Mouse (Mus musculus) kidney, embryonic 16.5 days (tissue): Measurements from ENCODE around the gene Plekhg1. TPM values are rescaled to one million over a fixed set of nuclear protein-coding genes. Genes with fewer than 3 reads are reported as not detected.

ENCODE experiments used
- ATAC-seq: fragments of 200-750 bp; cut with Nextera tagmentation; 2 replicates; pipeline ENCODE4 v1.8.0; 2017; ENCODE audit warnings: moderate TSS enrichment; ENCODE audit not compliant: low FRiP score, low TSS enrichment
- H3K27ac ChIP-seq: fragments of 300-500 bp; sonication (generic); 2 replicates; pipeline ENCODE4 v1.5.1; 2014; ENCODE audit warnings: low read length
- H3K27me3 ChIP-seq: fragments of 300-500 bp; sonication (generic); 2 replicates; pipeline ENCODE4 v1.6.1; 2014; ENCODE audit warnings: low read length, control low read depth, mixed read lengths; ENCODE audit not compliant: insufficient read depth
- H3K36me3 ChIP-seq: fragments of 300-500 bp; sonication (generic); 2 replicates; pipeline ENCODE4 v1.6.1; 2014; ENCODE audit warnings: low read length, control low read depth, mixed read lengths; ENCODE audit not compliant: insufficient read depth
- H3K4me1 ChIP-seq: fragments of 300-500 bp; sonication (generic); 2 replicates; pipeline ENCODE4 v1.6.1; 2014; ENCODE audit warnings: low read length, control low read depth, mixed read lengths; ENCODE audit not compliant: insufficient read depth
- H3K4me2 ChIP-seq: fragments of 300-500 bp; sonication (generic); replicated peaks from 2 replicates; pipeline ENCODE4 v1.6.1; 2014; ENCODE audit warnings: low read depth, low read length
- H3K4me3 ChIP-seq: fragments of 300-500 bp; sonication (generic); 2 replicates; pipeline ENCODE4 v1.5.1; 2014; ENCODE audit warnings: mild to moderate bottlenecking, low read length
- H3K9ac ChIP-seq: fragments of 300-500 bp; sonication (generic); replicated peaks from 2 replicates; pipeline ENCODE4 v1.6.1; 2014; ENCODE audit warnings: low read length
- H3K9me3 ChIP-seq: fragments of 300-500 bp; sonication (generic); 2 replicates; pipeline ENCODE4 v1.6.1; 2016; ENCODE audit warnings: low read length, control low read depth
- WGBS: fragments of 180-500 bp; shearing (Covaris S2); extraction: QIAGEN DNeasy Blood & Tissue Kit; methylation state at CpG from one replicate; pipeline ENCODE4 v1.1.7; 2014; 5-methylcytosine and 5-hydroxymethylcytosine counted together
- polyA plus RNA-seq: library from polyadenylated mRNA; unstranded; fragments of >200 nt; fragmentation: Nextera tagmentation; extraction: Ambion mirVana; gene quantifications from 2 replicates; pipeline ENCODE4 v1.2.1, GENCODE M21; 2015

Gene Plekhg1
- polyA plus RNA-seq, 1 experiment from 2014 or later = 14.4 TPM

DNA sequence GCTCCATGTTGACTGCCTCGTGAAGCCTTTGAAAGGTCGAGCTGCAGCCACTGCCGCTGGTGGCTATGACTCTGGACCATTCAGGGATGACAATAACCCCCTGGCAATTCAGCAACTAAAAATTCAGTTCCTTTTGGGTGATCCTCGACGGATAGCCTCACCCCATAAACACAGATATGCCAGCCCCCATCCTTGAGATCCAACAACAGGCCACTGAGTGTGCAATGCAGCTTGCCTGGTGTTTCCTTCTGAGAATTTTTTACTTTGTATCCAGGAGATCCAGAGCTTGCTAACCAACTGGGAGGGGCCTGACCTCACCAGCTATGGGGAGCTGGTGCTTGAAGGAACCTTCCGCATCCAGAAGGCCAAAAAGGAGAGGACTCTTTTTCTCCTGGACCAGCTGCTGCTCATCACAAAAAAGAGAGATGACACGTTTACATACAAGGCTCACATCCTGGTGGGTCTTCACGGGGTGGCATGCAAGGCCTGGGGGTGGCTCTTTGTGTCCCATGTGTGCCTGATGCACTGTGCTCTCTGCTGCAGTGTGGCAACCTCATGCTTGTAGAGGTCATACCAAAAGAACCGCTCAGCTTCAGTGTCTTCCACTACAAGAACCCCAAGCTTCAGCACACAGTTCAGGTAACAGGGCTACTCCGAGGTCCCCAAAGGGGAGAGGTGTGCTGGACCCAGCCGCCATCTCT, 199.9 kb downstream of the Plekhg1 start:
- ATAC-seq = no peak
- WGBS = 85% methylated on average over 11 of the region's 11 CpGs
- H3K27ac ChIP-seq = peak overlapping the region; percentile 65; the same call in 1 of the 2 replicates

DNA sequence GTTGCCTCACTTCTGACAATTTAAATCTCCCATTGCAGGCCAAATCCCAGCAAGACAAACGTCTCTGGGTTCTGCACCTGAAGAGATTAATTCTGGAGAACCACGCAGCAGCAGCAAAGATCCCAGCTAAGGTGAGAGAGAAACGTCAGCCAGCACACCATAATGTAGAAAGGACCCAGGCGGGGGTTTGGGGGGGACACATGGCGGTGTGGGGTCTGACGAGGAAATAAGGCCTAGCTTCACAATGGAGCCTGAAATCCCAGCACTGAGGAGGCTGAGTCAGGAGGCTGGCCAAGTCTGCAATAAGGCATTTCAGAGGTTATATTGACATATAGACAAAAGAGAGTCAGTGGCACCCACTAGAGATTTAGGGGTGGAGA, 200.4 kb downstream of the Plekhg1 start:
- H3K9me3 ChIP-seq = no peaks in the 10 kb centered on the region
- H3K4me1 ChIP-seq = peaks cover 16% of the 10 kb centered on the region
- peak overlapping the region; percentile 65 for H3K27ac ChIP-seq
- H3K36me3 ChIP-seq = peaks cover 12% of the 10 kb centered on the region
- H3K4me3 ChIP-seq = no peak overlapping the region
- WGBS = 89% methylated on average over 6 of the region's 6 CpGs
- H3K9ac ChIP-seq = no peak overlapping the region
- no peak for ATAC-seq
- no peak overlapping the region for H3K4me2 ChIP-seq
- H3K27me3 ChIP-seq = no peaks in the 10 kb centered on the region

More for the DNA sequence above, 199.9 kb downstream of the Plekhg1 start:
- peaks cover 12% of the 10 kb centered on the region for H3K36me3 ChIP-seq
- H3K4me1 ChIP-seq = peaks cover 16% of the 10 kb centered on the region
- H3K27me3 ChIP-seq = no peaks in the 10 kb centered on the region
- no peak overlapping the region for H3K9ac ChIP-seq
- H3K9me3 ChIP-seq = no peaks in the 10 kb centered on the region
- H3K4me3 ChIP-seq = no peak overlapping the region
- H3K4me2 ChIP-seq = no peak overlapping the region

DNA sequence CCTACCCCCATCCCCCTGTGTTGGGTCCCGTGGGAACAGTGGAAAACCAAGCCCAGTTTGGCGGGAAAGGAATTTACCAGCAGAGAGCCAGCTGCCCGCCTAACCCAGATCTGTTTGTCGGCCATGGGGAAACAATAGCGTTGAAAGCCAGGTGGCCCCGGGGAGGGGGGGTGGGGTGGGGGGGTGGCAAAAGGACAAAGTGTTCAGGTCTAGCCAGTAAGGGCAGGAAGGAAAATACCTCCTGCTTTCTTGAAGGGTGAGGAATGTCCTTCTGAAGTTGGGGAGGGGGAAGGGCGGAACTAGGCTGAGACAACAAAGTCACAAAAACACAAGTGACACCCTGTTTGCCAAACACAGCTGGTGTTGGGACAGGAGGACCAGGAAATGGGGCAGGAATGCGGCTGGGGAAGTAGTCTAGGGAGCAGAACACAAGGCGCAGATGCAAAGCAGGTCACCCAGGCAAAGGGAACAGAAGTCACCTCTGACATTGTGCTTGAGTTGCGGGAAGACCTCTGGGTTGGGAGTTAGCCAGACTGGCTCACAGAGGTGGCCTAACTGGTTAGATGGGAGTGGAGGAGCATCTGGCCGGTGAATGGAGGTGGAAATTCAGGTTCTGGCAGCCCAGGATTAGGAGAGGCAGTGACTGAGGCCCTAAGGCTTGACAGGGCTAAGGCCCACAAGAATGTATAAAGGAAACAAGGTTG, 201.0 kb downstream of the Plekhg1 start:
- H3K27me3 ChIP-seq = no peaks in the 10 kb centered on the region
- no peak overlapping the region for H3K4me3 ChIP-seq
- no peak overlapping the region for H3K9ac ChIP-seq
- peak; percentile 69 for ATAC-seq
- peaks cover 12% of the 10 kb centered on the region for H3K36me3 ChIP-seq
- H3K4me1 ChIP-seq = peaks cover 16% of the 10 kb centered on the region
- no peaks in the 10 kb centered on the region for H3K9me3 ChIP-seq
- H3K4me2 ChIP-seq = no peak overlapping the region
- peak overlapping the region; percentile 65 for H3K27ac ChIP-seq
- WGBS = 30% methylated on average over 11 of the region's 11 CpGs

DNA sequence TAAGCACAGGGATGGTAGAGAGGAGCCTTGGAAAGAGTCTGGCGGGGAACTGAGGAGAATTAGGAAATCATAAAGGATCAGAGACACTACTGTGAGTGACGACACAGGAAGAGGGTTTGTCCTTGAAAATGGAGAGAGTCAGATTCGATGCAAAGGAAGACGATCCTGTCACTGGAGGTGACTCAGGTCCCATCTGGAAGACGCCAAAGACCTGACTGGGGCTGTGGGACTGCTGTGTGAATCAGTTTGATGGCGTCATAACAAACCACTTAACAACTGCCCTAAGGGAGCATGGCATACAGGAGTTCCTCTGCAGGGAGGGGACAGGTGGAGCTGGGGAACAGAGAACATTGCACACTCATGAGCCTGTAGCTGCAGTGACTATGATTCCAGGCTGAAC, 202.1 kb downstream of the Plekhg1 start:
- no peak for ATAC-seq
- WGBS = 60% methylated on average over 6 of the region's 6 CpGs
- peaks cover 18% of the 10 kb centered on the region for H3K36me3 ChIP-seq
- peaks cover 16% of the 10 kb centered on the region for H3K4me1 ChIP-seq
- no peak overlapping the region for H3K4me2 ChIP-seq
- no peaks in the 10 kb centered on the region for H3K9me3 ChIP-seq
- H3K4me3 ChIP-seq = no peak overlapping the region
- H3K27me3 ChIP-seq = no peaks in the 10 kb centered on the region
- no peak overlapping the region for H3K9ac ChIP-seq
- H3K27ac ChIP-seq = no peak overlapping the region

DNA sequence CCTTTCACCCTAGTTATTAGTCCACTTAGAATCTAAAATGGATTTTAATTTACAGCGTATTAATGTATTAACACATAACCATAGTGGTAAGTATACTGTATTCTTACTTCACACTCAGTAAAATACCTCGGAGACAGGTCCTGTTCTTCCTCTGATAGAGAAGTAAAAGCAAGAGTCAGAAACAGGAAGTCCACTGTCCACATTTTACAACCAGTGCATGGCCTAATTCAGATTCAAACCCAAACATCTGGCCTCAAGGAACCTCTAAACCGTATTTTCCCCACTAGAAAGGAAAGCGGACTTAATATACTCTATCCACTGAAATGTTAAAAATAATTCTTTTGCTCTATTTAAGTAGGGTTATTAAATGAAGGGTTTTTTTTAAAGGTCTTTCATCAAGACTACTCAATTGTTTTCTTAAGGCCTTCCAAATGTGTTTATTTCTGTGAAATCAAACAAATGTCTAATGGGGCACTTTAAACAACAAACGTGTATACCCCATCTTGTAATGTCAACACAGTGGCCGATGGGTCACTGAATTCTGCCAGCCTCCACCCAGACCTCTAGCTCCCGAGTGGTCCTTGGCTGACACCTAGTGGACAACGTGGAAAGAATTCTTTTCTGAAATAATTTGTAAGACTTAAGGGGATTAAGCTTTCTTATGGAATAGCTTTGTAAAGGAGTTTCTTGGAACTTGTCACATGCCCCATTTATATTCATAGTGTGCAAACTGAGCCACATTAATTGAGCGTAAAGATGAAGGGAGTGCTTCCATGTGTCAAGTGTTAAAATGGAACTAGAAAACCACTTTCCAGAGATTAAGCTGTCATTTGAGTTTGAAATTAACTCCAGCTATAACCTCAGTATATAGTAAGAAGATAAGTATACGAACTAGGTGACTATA, 203.6 kb downstream of the Plekhg1 start:
- H3K27me3 ChIP-seq = no peaks in the 10 kb centered on the region
- H3K27ac ChIP-seq = no peak overlapping the region
- H3K4me2 ChIP-seq = no peak overlapping the region
- no peak overlapping the region for H3K4me3 ChIP-seq
- peaks cover 16% of the 10 kb centered on the region for H3K4me1 ChIP-seq
- 30% methylated on average over 10 of the region's 10 CpGs for WGBS
- ATAC-seq = no peak
- H3K9ac ChIP-seq = no peak overlapping the region
- H3K9me3 ChIP-seq = no peaks in the 10 kb centered on the region
- H3K36me3 ChIP-seq = peaks cover 19% of the 10 kb centered on the region

DNA sequence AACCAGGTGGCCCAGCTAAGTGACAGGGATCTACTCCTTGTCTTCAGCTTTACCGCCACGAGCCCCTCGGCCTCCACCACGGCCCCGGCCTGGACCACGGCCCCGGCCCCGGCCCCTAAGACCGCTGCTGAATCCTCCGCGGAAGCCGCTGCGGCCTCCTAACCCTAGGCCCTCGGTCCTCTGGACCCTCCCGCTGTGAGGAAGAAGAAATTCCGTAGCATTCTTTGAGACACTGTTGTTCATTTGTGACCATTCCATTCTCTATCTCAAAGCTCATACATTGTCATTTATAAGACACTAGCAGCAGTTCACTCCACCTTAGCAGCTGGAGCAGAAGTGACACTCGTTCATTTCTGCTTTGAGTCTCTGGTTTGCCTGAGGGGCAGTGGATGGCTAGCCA, 206.7 kb downstream of the Plekhg1 start:
- WGBS = 93% methylated on average over 17 of the region's 17 CpGs
- Histone ChIP-seq H3K36me3 (peaks cover 16% of the 10 kb centered on the region; the same call in 1 of the 2 replicates), H3K4me2 (no peak overlapping the region), H3K4me1 (peaks cover 2% of the 10 kb centered on the region; the same call in 1 of the 2 replicates), H3K9me3 (no peaks in the 10 kb centered on the region), H3K27me3 (no peaks in the 10 kb centered on the region), H3K27ac (no peak overlapping the region), H3K4me3 (no peak overlapping the region), H3K9ac (no peak overlapping the region)
- ATAC-seq = no peak

DNA sequence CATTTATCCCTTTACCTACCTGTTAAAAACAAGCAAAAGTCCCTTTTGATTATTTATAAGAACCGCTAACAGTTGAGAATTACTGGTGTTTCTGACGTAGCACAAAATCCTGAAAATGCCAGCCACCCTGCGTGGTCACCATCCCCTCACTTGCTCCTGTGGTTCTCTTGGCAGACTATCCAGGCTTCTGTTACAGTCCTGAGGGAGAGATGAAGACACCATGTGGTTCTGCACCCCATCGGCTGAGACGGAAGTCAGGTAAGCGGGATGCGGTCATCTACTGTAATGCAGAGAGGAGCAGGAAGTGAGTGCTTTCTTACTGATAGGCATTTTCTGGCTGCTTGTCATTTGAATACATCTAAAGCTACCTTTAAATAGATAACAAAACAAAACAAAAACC, 207.2 kb downstream of the Plekhg1 start:
- Histone ChIP-seq H3K27ac (no peak overlapping the region), H3K4me3 (no peak overlapping the region), H3K4me2 (no peak overlapping the region), H3K9me3 (no peaks in the 10 kb centered on the region), H3K27me3 (no peaks in the 10 kb centered on the region), H3K4me1 (no peaks in the 10 kb centered on the region), H3K9ac (no peak overlapping the region), H3K36me3 (peaks cover 16% of the 10 kb centered on the region; the same call in 1 of the 2 replicates)
- WGBS = 86% methylated on average over 7 of the region's 7 CpGs
- ATAC-seq = no peak

DNA sequence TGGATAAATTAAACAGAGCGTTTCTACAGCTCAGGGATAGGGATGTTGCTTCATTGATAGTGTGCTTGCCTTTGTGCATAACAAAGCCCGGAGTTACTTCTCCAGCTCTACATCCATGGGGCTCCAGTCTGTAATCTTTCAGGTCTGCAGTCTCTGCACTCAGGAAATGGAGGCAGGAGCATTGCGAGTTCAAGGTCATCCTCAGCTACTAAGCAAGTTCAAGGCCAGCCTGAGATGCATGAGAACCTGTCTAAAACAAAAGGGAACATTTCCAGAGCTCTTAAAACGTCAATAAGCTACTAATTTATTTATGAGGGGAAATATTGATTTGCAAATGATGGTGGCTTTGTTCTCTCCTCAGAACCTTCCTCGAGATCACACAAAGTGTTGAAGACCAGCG, 209.1 kb downstream of the Plekhg1 start:
- WGBS = 85% methylated on average over 6 of the region's 6 CpGs
- H3K36me3 ChIP-seq = peaks cover 16% of the 10 kb centered on the region; the same call in 1 of the 2 replicates
- no peak for ATAC-seq
- no peak overlapping the region for H3K9ac ChIP-seq
- H3K9me3 ChIP-seq = no peaks in the 10 kb centered on the region
- H3K27me3 ChIP-seq = no peaks in the 10 kb centered on the region
- H3K4me2 ChIP-seq = no peak overlapping the region
- H3K4me1 ChIP-seq = no peaks in the 10 kb centered on the region
- H3K4me3 ChIP-seq = no peak overlapping the region
- no peak overlapping the region for H3K27ac ChIP-seq

DNA sequence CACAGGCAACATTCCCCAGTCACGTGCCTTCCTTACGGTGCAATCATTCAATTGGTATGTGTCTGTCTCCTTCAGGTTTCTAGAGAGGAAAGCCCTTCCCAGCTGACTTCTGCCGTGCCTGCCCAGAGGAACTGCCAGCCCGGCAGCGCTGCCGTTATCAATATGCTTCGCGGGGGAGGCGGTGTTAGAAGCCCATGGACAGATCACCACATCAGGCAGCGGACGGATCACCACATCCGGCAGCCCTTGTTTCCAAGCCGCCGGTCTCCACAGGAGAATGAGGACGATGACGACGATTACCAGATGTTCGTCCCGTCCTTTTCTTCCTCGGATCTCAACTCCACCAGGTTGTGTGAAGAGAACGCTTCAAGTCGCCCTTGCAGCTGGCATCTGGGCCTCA, 216.3 kb downstream of the Plekhg1 start:
- Histone ChIP-seq H3K4me3 (no peak overlapping the region), H3K27ac (no peak overlapping the region), H3K27me3 (no peaks in the 10 kb centered on the region), H3K9ac (no peak overlapping the region), H3K4me1 (no peaks in the 10 kb centered on the region), H3K36me3 (peaks cover 35% of the 10 kb centered on the region), H3K9me3 (no peaks in the 10 kb centered on the region), H3K4me2 (no peak overlapping the region)
- WGBS = 85% methylated on average over 22 of the region's 22 CpGs
- no peak for ATAC-seq
